Mouse (Mus musculus): Measurements from ENCODE around the gene Entpd8.

GRCm38 (mm10) chr2:25063523-25063922, 16.6 kb upstream of the Entpd8 start:
- TF ChIP-seq CTCF (IDR thresholded peaks at IDR 0.05; ENCODE audit: control insufficient read depth, insufficient read depth, insufficient read length), result no peak
- TF ChIP-seq MAX (IDR thresholded peaks at IDR 0.05), result no peak
- TF ChIP-seq USF1 (IDR thresholded peaks at IDR 0.05; ENCODE audit: low read depth), result no peak
- TF ChIP-seq CEBPB (IDR thresholded peaks at IDR 0.05; ENCODE audit: low read depth), result no peak
- no peak for TF ChIP-seq MYOD1 (IDR thresholded peaks at IDR 0.05; ENCODE audit: control insufficient read depth, insufficient read length, low read depth)
